Mouse (Mus musculus) E14TG2a.4 (cell line): ENCODE measurements around the gene Gm17019.
"Not testable (repeated sequence)": the region's sequence is repeated elsewhere in the genome, so short reads cannot be mapped to it uniquely, and the experiment has no call there.

ENCODE experiments used
- CTCF ChIP-seq: conservative IDR thresholded peaks from 2 replicates; pipeline ENCODE4 v1.5.1; 2014; ENCODE audit warnings: low read length
- NANOG ChIP-seq: IDR thresholded peaks from 2 replicates; pipeline ENCODE4 v1.6.1; 2014; ENCODE audit warnings: borderline replicate concordance, low read length, mixed read lengths
- POU5F1 ChIP-seq: IDR thresholded peaks from 2 replicates; pipeline ENCODE4 v1.6.1; 2014; ENCODE audit warnings: low read length, borderline replicate concordance

DNA sequence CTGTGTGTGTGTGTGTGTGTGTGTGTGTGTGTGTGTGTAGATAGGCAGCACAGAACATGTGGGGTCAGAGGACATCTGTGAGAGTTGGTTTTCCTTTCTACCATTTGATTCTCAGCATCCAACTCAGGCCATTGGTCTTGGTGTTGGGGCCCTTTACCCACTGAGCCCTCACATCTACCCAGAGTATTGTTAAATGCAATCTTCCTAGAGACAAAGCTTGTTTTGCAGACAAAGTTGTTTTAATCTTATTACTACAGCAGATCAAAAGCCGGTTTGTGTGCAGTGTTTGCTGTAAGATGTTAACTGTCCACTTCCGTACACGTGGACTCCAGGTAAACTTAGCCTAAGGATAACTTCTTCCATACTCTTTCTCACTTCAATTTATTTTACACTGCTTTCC, 26.5 kb downstream of the Gm17019 start:
- TF ChIP-seq CTCF, NANOG, POU5F1: not testable (repeated sequence)
